Mouse (Mus musculus): ENCODE measurements around the gene Upk1b.

DNA sequence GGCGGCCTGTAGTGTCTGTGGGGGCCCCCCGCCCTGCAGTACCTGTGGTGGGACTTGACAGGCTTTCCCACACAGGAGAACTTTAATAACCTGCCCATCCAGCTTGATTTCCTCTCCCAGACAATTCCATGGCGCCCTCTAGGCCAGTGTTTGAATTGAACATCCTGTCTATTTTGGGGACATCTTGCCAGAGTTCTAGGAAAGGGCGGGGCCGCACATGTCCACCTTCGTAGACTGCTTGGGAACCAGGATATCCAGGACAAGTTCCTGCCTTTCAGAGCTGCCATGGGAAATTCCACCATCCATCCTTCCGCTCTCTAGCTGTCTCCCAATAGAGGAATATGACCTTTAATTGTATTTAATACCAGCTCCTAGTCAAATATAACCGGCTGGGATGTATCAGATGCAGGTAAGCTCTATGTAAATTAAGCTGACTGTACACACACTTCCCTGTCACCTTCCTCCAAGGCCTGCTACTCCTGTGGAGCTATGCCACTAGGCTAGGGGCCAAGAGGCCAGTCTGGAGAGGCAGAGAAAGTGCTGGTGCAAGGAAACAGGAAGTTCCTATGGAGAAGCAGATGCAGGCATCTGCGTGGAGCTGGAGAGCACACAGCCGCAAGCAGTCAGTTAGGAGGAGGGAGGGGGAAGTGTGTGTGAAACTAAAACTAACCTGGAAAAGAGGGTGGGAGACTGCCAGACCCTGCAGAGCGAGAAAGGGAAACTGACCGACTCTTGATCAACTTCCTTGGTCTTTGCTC, 41.8 kb downstream of the Upk1b start:
- no peak for TF ChIP-seq CTCF (conservative IDR thresholded peaks at IDR 0.05; ENCODE audit: insufficient read depth, insufficient read length, low read depth, low read length)
- no peak for TF ChIP-seq POLR2A (IDR thresholded peaks at IDR 0.05; ENCODE audit: low read depth, low read length)

All from kidney, adult 2 months (tissue).